Mouse (Mus musculus) megakaryocyte, embryonic 14.5 days (primary cell): ENCODE measurements around the gene Serpinb6a.

Experiments
- FLI1 ChIP-seq: IDR thresholded peaks from 2 replicates; pipeline ENCODE4 v1.6.1; 2012; ENCODE audit warnings: low read length, inconsistent platforms, mixed read lengths
- GATA1 ChIP-seq: IDR thresholded peaks from 3 replicates; pipeline ENCODE4 v1.6.1; 2012; ENCODE audit warnings: mixed read lengths, low read length, inconsistent platforms, borderline replicate concordance

DNA sequence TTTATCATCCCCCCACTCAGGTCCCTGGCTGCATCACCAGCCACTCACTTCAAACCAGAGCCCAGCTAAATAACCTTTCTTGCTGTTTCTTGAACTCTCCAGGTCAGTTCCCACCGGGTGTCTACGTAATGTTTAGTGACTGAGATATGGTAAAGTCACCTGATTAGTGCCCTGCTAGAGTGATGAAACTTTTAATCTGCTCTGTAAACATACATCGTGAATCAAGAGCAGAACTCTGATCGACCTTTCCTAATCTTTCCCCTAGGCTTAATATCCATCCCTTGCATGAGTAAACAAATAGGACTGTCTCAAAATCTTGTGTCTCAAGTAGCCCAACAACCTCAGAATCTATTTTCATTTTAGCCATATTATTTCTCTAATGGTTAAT lies 36.6 kb downstream of the Serpinb6a start:
- no peak for TF ChIP-seq GATA1
- TF ChIP-seq FLI1: no peak
